Mouse (Mus musculus): ENCODE results near the gene Tnfsf13. TPM values are rescaled to one million over a fixed set of nuclear protein-coding genes. Genes with fewer than 3 reads are reported as not detected.
"Not testable (repeated sequence)": the region's sequence is repeated elsewhere in the genome, so short reads cannot be mapped to it uniquely, and the experiment has no call there.

Tnfsf13 gene
- 1 to 10 TPM; 1.7 to 2.0 TPM for total RNA-seq (2021)
- long read RNA-seq, experiment 1, partial matches to known transcripts, result 0 of 3 reads
- long read RNA-seq, experiment 1, other reads (novel, unspliced or antisense), result 0 of 3 reads
- long read RNA-seq, experiment 2, result 0 reads

DNA sequence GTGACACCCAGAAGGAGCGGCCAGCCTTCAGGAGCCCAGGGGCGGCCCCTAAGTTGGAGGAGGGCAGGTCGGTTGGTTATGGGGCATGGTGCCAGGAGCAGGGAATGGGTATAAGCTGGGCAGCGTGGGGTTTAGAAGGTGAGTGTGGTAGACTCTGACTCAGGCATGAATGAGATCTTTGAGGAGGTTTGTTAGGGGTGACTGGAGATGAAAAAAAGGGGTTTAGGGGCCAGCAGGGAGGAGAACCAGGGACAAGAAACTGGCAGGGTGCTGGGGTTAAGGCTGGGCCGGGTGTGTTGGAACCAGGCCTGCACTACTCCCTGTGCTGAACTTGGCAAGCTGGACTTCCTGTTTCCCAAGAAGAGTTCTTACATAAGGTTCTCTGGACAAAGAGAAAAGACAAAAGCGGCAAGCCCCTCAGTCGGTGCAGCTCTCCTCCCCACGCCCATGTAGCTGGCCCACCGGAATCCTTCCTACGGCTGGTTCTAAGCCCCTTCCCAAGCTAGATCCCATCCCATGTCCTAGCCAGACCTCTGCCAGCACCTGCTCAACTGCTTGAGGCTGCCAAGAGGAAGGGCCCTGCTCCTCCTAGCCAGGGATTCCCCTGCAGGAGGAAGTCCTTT, at the start of gene Tnfsf13:
TSS of gene Tnfsf13 (minus strand) at position 259 of the 623 bp plus-strand sequence.
- DNase-seq (ENCODE audit: low spot score in 2 of 2), result peak in 1 of 2 experiments; percentile 41
- intact Hi-C loops (cut with DNase I), result loop anchor here (10.0 kb wide), 1 partner anchor 189 kb away; the partner anchor contains the start of gene Tmem95

DNA sequence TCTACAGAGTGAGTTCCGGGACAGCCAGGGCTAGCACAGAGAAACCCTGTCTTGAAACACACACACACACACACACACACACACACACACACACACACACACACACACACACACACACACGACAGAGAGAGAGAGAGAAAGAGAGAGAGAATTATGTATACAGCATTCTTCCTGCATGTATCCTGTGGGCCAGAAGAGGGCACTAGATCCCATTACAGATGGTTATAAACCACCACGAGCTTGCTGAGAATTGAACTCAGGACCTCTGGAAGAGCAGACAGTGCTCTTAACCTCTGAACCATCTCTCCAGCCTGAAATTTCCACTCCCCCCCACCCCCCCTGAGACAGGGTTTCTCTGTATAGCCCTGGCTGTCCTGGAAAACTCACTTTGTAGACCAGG, 45.8 kb upstream of the Tnfsf13 start:
- DNase-seq (ENCODE audit: low spot score in 2 of 2); intact Hi-C loops (cut with DNase I): not testable (repeated sequence)

DNA sequence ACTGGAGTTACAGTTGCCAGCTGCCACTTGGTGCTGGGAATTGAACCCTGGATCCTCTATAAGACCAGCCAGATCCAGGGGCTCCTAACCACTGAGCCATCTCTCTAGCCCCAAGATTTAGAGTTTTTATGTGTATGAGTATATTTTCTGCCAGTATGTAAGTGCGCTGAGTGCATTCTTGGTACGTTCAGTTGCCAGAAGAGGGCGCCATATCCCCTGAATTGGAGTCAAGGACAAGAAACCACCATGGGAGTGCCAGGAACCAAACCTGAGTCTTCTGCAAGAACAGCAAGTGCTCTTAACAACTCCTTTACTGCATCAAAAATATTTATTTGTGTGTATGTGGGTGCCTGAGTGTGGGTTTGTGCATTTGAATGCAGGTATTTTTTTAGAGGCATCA, 43.5 kb upstream of the Tnfsf13 start:
- DNase-seq (ENCODE audit: low spot score in 2 of 2), result peak in 1 of 2 experiments; percentile 37
- intact Hi-C loops (cut with DNase I), result loop anchor here (2.0 kb wide), 1 partner anchor 14 kb away; no protein-coding TSS in a partner anchor

DNA sequence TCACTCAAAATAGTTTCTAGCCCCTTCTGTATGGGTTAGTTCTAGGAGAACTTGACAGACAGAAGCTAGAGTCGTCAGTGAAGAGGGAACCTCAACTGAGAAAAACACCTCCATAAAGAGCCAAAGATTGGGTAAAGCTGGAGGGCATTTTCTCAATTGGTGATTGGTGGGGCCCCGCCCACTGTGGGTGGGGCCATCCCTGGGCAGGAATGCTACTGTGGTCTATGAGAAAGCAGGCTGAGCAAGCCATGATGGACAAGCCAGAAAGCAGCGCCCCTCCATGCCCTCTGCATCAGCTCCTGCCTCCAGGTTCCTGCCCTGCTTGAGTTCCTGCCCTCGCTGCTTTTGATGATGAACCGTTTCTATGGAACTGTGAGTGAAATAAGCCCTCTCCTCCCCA, 40.4 kb upstream of the Tnfsf13 start:
- DNase-seq (ENCODE audit: low spot score in 2 of 2), result no peak
- intact Hi-C loops (cut with DNase I), result no loop called here

DNA sequence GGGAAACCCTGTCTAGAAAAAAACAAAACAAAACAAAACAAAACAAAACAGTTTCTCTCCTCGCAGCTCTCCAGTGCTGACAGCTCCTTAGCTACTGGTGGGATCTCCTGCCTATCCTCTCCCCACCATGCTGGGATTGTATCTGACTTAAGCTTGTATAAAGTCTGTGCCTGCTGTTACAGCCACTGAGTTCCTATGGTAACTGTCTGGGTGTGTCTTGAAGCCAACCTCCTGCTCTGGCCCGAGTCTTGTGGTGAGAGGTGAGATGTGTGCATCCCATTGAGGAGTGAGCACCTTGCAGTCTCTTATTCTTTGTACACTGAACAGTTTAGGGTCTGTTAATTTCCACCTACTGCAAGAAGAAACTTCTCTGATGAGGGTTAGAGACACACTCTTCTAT, 37.5 kb upstream of the Tnfsf13 start:
- intact Hi-C loops (cut with DNase I), result no loop called here
- DNase-seq (ENCODE audit: low spot score in 2 of 2), result no peak

DNA sequence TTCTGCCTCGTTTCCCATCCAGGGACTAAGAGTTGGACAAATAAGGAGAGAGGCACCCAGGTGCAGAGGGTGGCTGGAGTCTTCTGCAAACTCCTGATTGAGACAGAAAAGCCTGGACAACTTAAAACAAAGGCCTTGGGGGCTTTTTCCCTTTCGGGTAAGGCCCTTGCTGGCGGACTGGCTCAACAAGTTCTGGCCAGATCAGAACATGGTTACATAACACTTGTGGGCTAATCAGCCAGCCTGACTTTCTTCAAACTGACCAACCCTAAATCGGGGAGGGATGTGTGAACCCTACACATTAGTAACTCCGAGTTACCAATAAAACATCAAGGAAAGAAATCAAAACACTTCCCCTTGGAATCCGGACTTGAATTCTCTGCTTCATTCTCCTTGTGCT, 35.3 kb upstream of the Tnfsf13 start:
- intact Hi-C loops (cut with DNase I), result no loop called here

DNA sequence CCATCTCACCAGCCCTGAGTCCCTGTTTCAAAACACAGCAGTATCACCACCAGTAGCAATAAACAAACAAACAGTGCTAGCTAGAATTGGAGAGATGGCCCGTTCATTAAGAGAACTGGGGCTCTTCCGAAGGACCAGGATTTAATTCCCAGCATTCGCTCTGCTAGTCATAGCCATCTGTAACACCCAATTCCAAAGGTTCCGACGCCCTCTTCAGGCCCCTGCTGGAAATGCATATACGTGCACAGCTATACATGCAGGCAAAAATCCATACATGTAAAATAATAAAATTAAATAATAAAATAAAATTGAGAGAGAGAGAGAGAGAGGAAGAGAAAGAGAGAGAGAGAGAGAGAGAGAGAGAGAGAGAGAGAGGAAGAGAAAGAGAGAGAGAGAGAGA, 33.8 kb upstream of the Tnfsf13 start:
- no peak for DNase-seq (ENCODE audit: low spot score in 2 of 2)
- intact Hi-C loops (cut with DNase I), result no loop called here

More for the DNA sequence above, 35.3 kb upstream of the Tnfsf13 start:
- no peak for DNase-seq (ENCODE audit: low spot score in 2 of 2)

DNA sequence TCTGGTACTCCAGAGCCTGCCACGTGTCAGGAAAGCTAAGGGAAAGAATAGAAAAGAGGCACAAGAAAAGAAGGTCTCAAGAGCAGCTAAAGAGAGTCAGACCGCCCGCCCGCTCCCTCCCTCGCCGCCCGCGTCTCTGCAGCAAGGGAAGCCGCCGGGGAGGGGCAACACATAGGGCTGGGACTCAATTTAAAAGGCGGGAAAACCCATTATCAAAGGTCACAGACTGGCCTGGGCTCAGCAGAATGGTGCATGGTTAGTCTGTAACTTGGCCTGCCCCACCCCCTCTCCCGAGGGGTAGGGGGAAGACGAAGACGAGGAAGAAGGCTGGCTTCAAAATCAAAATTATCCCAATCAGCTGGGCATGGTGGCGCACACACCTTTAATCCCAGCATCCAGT, 33.1 kb upstream of the Tnfsf13 start:
- no peak for DNase-seq (ENCODE audit: low spot score in 2 of 2)
- intact Hi-C loops (cut with DNase I), result no loop called here

DNA sequence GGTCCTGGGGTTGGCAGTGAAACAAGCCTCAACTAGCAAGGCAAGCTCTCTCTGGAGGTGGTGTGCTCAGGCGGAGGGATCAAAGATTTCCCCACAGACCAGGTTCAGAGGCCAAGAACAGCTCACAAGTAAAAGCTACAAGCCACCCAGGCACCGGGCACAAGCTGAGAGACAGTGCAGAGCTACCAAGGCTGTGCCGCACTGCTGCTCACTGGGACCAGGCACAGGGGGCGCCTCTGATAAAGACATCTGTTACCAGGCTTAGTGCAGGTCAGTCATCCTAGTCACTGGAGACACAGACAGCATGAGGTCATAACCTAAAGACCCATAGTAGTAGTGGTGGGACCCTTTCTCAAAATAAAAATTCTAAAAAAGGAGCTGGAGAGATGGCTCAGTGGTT, 31.4 kb upstream of the Tnfsf13 start:
- intact Hi-C loops (cut with DNase I), result no loop called here

DNA sequence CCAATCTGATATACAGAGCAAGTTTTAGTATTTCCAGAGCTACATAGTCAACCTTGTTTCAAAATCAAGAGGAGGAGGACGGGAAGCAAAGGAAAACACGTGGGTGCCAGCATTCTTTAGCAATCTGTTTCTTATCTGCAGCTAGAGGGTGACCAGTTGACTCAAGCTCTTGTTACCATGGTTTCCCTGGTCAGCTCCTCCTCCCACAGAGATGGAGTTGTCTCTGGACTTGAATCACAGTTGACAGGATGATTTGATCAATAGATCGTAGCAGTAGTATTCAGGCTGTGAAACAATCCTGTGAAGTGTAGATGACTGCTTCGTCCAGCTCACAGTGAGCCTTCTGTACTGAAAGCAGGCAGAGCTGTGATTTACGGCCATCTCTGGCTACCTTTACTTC, 30.3 kb upstream of the Tnfsf13 start:
- intact Hi-C loops (cut with DNase I), result no loop called here
- peak in 1 of 2 experiments; percentile 29 for DNase-seq (ENCODE audit: low spot score in 2 of 2)

More for the DNA sequence above, 31.4 kb upstream of the Tnfsf13 start:
- DNase-seq (ENCODE audit: low spot score in 2 of 2), result no peak

DNA sequence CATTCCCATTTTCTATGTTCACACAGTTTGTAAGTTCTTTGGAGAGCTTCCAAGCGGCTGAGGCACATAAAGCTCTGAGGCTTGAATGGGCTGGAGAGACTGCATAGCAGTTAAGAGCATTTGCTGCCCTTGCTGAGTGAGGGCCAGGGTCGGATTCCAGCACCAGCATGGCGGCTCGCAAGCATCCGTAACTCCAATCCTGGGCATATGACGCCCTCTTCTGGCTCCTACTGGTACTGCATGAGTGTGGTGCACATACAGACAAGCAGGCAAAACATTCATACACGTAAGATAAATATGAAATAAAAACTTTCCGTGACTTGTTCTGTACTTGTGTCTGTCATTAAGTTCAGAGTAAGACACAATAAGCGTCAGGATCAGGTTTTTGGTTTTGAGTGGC, 29.9 kb upstream of the Tnfsf13 start:
- peak; percentile 15 to 20 for DNase-seq (ENCODE audit: low spot score in 2 of 2)
- intact Hi-C loops (cut with DNase I), result no loop called here

DNA sequence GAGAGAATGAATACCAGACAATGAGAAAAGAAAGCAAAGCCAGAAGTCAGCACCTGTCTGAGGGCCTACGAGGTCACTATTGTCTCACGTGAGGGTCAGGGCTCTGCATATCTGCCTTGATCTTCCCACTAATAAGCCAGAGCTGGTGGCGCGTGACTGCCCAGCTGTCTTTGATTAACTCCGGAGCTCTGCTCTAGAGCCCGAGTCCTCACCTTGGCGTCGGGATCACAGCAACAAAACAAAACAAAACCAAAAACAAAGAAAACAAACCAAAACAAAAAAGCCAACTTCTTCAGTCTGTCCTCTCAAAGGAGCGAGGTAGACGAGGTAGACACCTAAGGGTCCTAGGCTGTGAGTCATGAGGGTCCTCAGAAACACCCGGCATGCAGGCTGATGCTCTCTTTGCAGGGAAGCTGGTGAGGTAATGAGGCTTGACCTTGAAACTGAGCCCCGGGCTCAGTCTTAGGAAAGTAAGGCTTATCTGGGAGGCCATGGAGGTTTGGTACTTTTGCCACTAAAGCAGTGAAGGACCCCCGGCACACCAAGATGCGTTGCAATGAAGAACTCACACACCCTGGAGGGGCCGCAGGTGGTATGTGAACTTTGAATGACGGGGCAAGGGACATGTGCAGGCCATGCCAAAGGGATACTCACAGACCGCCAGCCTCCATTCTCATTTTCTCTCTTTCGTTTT, 29.2 kb upstream of the Tnfsf13 start:
- intact Hi-C loops (cut with DNase I), result no loop called here
- DNase-seq (ENCODE audit: low spot score in 2 of 2), result no peak

DNA sequence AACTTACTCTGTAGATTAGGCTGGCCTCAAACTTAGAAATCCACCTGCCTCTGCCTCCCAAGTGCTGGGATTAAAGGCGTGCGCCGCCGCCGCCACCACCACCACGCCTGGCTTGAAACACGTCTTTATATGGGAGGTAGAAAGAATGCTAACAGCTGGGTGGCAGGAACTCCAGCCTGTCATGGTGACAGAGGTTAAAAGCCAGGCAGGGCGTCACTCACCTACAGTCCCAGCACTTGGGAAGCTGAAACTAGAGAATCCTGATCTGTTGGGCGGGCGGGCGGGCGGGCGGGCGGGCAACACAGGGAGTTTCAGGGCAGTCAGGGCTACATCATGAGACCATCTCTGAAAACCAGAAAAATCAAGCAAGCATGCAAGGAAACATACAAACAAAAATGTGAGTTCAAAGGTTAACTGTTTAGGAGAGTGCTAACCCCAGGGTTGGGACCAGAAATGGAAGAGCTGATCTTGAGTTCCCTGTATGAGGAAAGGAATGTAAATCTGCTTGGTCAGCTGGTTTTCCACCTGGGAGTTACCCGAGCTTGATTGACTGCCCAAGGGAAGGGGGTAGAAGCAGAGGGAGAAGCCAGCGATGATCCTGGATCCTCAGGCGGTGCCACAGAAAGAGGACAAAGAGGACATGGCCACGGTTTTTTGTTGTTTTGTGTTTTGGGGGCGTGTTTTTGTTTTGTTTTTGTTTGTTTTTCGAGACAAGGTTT, 27.5 kb upstream of the Tnfsf13 start:
- DNase-seq (ENCODE audit: low spot score in 2 of 2), result no peak
- intact Hi-C loops (cut with DNase I), result no loop called here

DNA sequence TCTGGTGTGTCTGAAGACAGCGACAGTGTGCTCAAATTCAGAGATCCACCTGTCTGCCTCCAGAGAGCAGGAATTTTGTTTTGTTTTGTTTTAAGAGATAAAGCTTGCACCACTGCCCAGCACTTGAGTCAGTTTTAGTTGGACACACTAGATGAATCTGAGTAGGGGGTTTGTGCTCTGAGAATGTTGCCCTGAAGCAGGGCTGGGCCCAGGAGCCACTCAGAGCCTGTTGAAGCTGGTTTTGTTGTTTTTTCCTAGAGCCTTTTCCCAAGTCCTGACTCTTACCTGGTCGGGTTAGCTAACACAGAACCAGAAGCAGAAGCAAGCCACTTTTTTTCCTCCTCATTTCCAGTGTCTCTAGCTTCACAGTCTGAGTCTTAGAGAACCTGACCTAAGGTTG, 25.5 kb upstream of the Tnfsf13 start:
- DNase-seq (ENCODE audit: low spot score in 2 of 2), result no peak
- intact Hi-C loops (cut with DNase I), result no loop called here

DNA sequence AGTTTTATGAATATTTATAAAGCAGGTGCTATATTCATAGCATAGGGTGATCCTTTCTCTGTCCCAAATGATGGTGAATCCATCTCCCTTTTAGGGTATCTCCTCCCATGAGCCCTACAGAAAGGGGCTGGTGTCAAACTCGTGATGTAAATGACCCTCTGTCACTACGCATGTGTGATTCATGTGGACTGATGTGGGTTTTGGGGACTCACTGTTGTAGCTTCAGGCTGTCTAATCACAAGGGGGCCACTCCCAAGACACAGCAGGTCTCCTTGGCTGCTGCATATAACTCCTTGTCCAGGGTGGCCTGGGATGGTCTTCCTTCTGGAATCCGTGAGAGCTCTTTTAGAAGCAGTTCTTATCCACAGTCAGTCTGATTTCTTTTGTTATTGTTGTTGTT, 24.9 kb upstream of the Tnfsf13 start:
- no peak for DNase-seq (ENCODE audit: low spot score in 2 of 2)
- intact Hi-C loops (cut with DNase I), result no loop called here

DNA sequence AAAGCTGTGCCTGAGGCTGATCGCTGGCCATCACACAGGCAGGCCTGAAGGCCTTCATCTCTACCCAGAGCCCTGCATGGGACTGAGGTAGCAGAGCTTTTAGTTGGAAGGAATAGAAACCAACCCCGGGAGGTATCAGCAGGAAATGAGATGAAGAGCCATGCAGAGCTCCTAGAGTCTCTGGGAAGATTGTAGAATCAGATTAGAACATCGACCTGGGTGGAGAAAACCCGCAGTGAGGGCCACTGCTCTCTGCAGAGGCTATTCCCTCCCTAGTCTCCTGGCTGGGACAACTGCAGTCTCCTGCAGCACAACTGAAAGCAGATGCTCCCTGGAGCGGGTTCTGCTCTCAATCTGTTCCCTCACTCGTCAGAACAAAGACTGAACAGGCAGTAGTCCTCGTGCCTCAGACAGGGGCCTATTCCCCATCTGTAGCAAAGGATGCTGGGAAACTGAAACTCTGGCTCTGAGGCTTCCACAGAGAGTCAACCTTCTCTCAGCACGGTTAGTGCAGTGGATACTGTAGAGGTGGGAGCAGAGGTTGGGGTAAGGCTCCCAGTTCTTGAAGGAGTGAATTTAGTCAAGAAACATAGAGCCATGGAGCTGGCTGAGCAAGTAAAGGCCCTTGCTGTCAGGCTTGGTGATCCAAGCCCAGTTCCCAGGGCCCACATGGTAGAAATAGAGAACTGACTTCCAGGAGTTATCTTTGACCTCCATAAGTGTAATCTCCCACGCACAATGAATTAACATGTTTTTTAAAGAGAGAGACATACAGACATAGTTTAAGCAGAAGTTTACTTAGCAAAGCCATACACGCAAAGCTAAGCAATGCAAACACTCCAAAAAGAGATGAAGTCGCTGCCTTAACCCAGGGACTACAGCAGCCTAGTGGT, 24.2 kb upstream of the Tnfsf13 start:
- intact Hi-C loops (cut with DNase I), result no loop called here
- no peak for DNase-seq (ENCODE audit: low spot score in 2 of 2)

DNA sequence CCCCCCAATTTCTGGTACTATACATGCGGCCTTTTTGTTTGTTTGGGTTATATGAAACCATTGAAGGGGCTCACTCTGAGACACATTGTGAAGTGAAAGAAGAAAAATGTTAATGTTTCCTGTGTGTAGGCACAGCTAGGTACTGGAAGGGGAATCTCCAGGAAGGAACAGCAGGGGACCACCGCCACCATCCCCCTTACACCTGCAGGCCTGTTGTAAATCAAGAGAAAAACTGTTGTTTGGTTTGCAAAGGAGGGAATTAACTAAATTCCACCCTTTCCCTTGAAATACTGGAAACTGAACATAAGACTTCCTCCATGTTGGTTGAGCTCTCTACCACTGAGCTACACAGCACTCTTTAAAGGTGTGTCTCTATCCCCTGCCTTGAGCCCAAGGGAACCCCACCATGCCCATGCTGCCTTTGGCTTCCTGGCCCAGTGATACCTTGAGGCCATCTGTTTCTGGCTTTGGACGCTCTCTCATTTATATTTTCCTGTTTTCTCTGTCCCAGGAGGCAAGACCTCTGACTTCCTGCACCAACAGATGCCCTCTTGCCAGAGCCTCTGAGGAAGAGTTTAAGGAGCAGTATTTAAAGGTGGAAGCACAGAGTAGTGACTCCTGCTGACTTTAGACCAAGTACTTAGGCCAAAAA, 23.2 kb upstream of the Tnfsf13 start:
- no peak for DNase-seq (ENCODE audit: low spot score in 2 of 2)
- intact Hi-C loops (cut with DNase I), result no loop called here

DNA sequence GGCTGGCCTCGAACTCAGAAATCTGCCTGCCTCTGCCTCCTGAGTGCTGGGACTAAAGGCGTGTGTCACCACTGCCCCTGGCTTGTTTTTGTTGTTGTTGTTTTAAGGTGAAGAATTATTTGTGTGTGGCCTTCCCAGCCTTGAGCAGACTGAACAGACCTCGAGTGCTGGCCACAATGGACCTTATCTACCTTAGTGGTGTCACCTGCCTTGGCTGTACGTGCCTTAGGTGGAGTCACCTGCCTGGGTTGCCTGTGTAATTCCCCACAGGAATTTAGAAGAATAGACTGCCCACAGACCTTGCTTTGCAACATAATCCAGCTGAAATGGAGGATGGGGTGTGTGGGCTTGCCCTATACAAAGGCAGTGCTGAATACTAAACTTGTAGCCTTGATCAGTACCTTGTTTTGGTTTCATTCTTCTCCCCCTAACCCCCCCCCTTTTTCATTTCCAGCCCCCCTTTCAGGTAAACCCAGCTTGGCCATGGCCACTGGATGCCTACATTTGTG, 22.3 kb upstream of the Tnfsf13 start:
- no peak for DNase-seq (ENCODE audit: low spot score in 2 of 2)
- intact Hi-C loops (cut with DNase I), result no loop called here

DNA sequence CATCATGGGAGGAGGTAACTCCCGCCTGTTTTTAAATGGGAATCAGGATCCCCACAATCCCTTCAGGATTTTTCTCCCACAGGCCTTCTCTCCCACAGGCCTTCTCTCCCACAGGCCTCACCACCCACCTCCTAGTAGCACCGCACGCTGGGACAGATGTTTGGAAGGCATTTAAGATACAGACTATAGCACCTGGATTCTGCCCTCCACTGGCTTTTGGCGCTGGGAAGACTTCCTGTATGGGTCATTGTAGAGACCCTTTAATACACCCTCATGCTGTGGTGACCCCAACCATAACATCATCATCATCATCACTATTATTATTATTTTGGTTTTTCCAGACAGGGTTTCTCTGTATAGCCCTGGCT, 21.9 kb upstream of the Tnfsf13 start:
- intact Hi-C loops (cut with DNase I), result no loop called here
- DNase-seq (ENCODE audit: low spot score in 2 of 2), result no peak
